Mouse (Mus musculus): ENCODE measurements around the gene Arvcf. TPM values are rescaled to one million over a fixed set of nuclear protein-coding genes. Genes with fewer than 3 reads are reported as not detected.

The Arvcf gene
- polyA plus RNA-seq, 2 experiments: 18.9 to 33.6 TPM

- Histone ChIP-seq H3K4me1 (ENCODE audit: control insufficient read depth, insufficient read depth, low read length) (peaks cover 28% of the 10 kb centered on the region), H3K36me3 (ENCODE audit: control insufficient read depth, insufficient read depth, low read length) (peaks cover 23% of the 10 kb centered on the region), H3K27ac (replicated peaks; ENCODE audit: low read depth, low read length) (peak overlapping the region; percentile 9; the same call in 1 of the 2 replicates), H3K27me3 (ENCODE audit: control insufficient read depth, insufficient read depth, low read length) (no peaks in the 10 kb centered on the region), H3K9ac (ENCODE audit: low read depth, low read length, severe bottlenecking) (no peak overlapping the region), H3K4me3 (replicated peaks; ENCODE audit: low read length) (no peak overlapping the region), H3K9me3 (ENCODE audit: control insufficient read depth, low read length) (no peaks in the 10 kb centered on the region), H3K4me2 (replicated peaks; ENCODE audit: low read depth, low read length, severe bottlenecking) (0 out of 2 replicates have a peak overlapping the region, but pooled peaks have one; percentile 4)
- ATAC-seq (ENCODE audit: low FRiP score, low read depth): no peak
- peak; percentile 20 for DNase-seq (ENCODE audit: low spot score)
- 65% methylated on average over 7 of the region's 7 CpGs for WGBS
- no peak for TF ChIP-seq POLR2A (IDR thresholded peaks at IDR 0.05; ENCODE audit: borderline replicate concordance, extremely low read depth, insufficient read depth, insufficient read length)
These were observed 75.4 kb downstream of the Arvcf start for GRCm38 (mm10) chr16:18423203-18423914.

- H3K9ac ChIP-seq (ENCODE audit: low read depth, low read length, severe bottlenecking): 0 out of 2 replicates have a peak overlapping the region, but pooled peaks have one; percentile 16
- WGBS: 69% methylated on average over 5 of the region's 5 CpGs
- peak overlapping the region; percentile 9 for H3K27ac ChIP-seq (replicated peaks; ENCODE audit: low read depth, low read length)
- H3K4me2 ChIP-seq (replicated peaks; ENCODE audit: low read depth, low read length, severe bottlenecking): peak overlapping the region; percentile 4; the same call in 1 of the 2 replicates
- ATAC-seq (ENCODE audit: low FRiP score, low read depth): no peak
- peaks cover 28% of the 10 kb centered on the region for H3K4me1 ChIP-seq (ENCODE audit: control insufficient read depth, insufficient read depth, low read length)
- no peaks in the 10 kb centered on the region for H3K9me3 ChIP-seq (ENCODE audit: control insufficient read depth, low read length)
- H3K36me3 ChIP-seq (ENCODE audit: control insufficient read depth, insufficient read depth, low read length): peaks cover 22% of the 10 kb centered on the region
- no peaks in the 10 kb centered on the region for H3K27me3 ChIP-seq (ENCODE audit: control insufficient read depth, insufficient read depth, low read length)
- no peak for TF ChIP-seq POLR2A (IDR thresholded peaks at IDR 0.05; ENCODE audit: borderline replicate concordance, extremely low read depth, insufficient read depth, insufficient read length)
- H3K4me3 ChIP-seq (replicated peaks; ENCODE audit: low read length): no peak overlapping the region
- DNase-seq (ENCODE audit: low spot score): no peak
These were observed 75.9 kb downstream of the Arvcf start for GRCm38 (mm10) chr16:18423915-18424265.

GRCm38 (mm10) chr16:18424364-18425045 lies 76.5 kb downstream of the Arvcf start:
- TF ChIP-seq POLR2A (IDR thresholded peaks at IDR 0.05; ENCODE audit: borderline replicate concordance, extremely low read depth, insufficient read depth, insufficient read length): no peak
- Histone ChIP-seq H3K4me3 (replicated peaks; ENCODE audit: low read length) (0 out of 2 replicates have a peak overlapping the region, but pooled peaks have one; percentile 89), H3K36me3 (ENCODE audit: control insufficient read depth, insufficient read depth, low read length) (peaks cover 22% of the 10 kb centered on the region), H3K9me3 (ENCODE audit: control insufficient read depth, low read length) (no peaks in the 10 kb centered on the region), H3K4me1 (ENCODE audit: control insufficient read depth, insufficient read depth, low read length) (peaks cover 28% of the 10 kb centered on the region), H3K27me3 (ENCODE audit: control insufficient read depth, insufficient read depth, low read length) (no peaks in the 10 kb centered on the region), H3K9ac (ENCODE audit: low read depth, low read length, severe bottlenecking) (peak overlapping the region; percentile 16; the same call in 1 of the 2 replicates), H3K27ac (replicated peaks; ENCODE audit: low read depth, low read length) (peak overlapping the region; percentile 9; the same call in 1 of the 2 replicates), H3K4me2 (replicated peaks; ENCODE audit: low read depth, low read length, severe bottlenecking) (peak overlapping the region; percentile 94)
- DNase-seq (ENCODE audit: low spot score) (no peak), ATAC-seq (ENCODE audit: low FRiP score, low read depth) (no peak)
- 35% methylated on average over 11 of the region's 11 CpGs for WGBS

- Histone ChIP-seq H3K9ac (ENCODE audit: low read depth, low read length, severe bottlenecking) (peak overlapping the region; percentile 88), H3K27me3 (ENCODE audit: control insufficient read depth, insufficient read depth, low read length) (no peaks in the 10 kb centered on the region), H3K9me3 (ENCODE audit: control insufficient read depth, low read length) (no peaks in the 10 kb centered on the region), H3K27ac (replicated peaks; ENCODE audit: low read depth, low read length) (peak overlapping the region; percentile 73), H3K36me3 (ENCODE audit: control insufficient read depth, insufficient read depth, low read length) (peaks cover 16% of the 10 kb centered on the region), H3K4me3 (replicated peaks; ENCODE audit: low read length) (peak overlapping the region; percentile 89), H3K4me2 (replicated peaks; ENCODE audit: low read depth, low read length, severe bottlenecking) (peak overlapping the region; percentile 94), H3K4me1 (ENCODE audit: control insufficient read depth, insufficient read depth, low read length) (peaks cover 28% of the 10 kb centered on the region)
- 0 out of 2 replicates have a peak, but pooled peaks have one; percentile 2 for ATAC-seq (ENCODE audit: low FRiP score, low read depth)
- 18% methylated on average over 10 of the region's 10 CpGs for WGBS
- TF ChIP-seq POLR2A (IDR thresholded peaks at IDR 0.05; ENCODE audit: borderline replicate concordance, extremely low read depth, insufficient read depth, insufficient read length): no peak
- no peak for DNase-seq (ENCODE audit: low spot score)
These were observed 77.7 kb downstream of the Arvcf start for GRCm38 (mm10) chr16:18425475-18426214.

Measured in limb, embryonic 14.5 days (tissue).